Mouse (Mus musculus): Measurements from ENCODE around the gene Fuom. TPM values are rescaled to one million over a fixed set of nuclear protein-coding genes. Genes with fewer than 3 reads are reported as not detected.
"Not testable (repeated sequence)": the region's sequence is repeated elsewhere in the genome, so short reads cannot be mapped to it uniquely, and the experiment has no call there.

Gene Fuom
- 28.6 and 29.6 TPM in 2 replicates for polyA plus RNA-seq (2014; fragmentation: Nextera tagmentation; extraction: Ambion mirVana)

- Histone ChIP-seq H3K4me3 (ENCODE audit: low read depth, low read length) (peak within 1 kb of the TSS; percentile 33), H3K4me2 (replicated peaks; ENCODE audit: low read depth, low read length) (peak within 1 kb of the TSS; percentile 76), H3K27me3 (ENCODE audit: control insufficient read depth, insufficient read depth, low read length) (no peaks in the 10 kb centered on the region), H3K9me3 (ENCODE audit: control insufficient read depth, low read depth, low read length) (no peaks in the 10 kb centered on the region), H3K9ac (replicated peaks; ENCODE audit: low read depth, low read length) (peak within 1 kb of the TSS; percentile 25; the same call in 1 of the 2 replicates), H3K36me3 (ENCODE audit: control insufficient read depth, insufficient read depth, low read length) (peaks cover 11% of the 10 kb centered on the region; the same call in 1 of the 2 replicates), H3K27ac (ENCODE audit: low read length) (no peak within 1 kb of the TSS), H3K4me1 (ENCODE audit: control insufficient read depth, insufficient read depth, low read length) (no peaks in the 10 kb centered on the region)
- 1% methylated on average over 30 of the region's 30 CpGs for WGBS
- peak; percentile 92 for ATAC-seq (ENCODE audit: insufficient number of reproducible peaks, insufficient read depth, low FRiP score, low read depth)
Measured at GRCm38 (mm10) chr7:140101993-140102860, at the start of gene Fuom. TSS of gene Fuom (minus strand) at chr7:140102441.

- H3K9me3 ChIP-seq (ENCODE audit: control insufficient read depth, low read depth, low read length), result no peaks in the 10 kb centered on the region
- whole genome bisulfite sequencing, result 88% methylated on average over 4 of the region's 4 CpGs
- ATAC-seq (ENCODE audit: insufficient number of reproducible peaks, insufficient read depth, low FRiP score, low read depth), result no peak
- H3K9ac ChIP-seq (replicated peaks; ENCODE audit: low read depth, low read length), result no peak overlapping the region
- no peaks in the 10 kb centered on the region; the same call in 1 of the 2 replicates for H3K36me3 ChIP-seq (ENCODE audit: control insufficient read depth, insufficient read depth, low read length)
- no peaks in the 10 kb centered on the region for H3K4me1 ChIP-seq (ENCODE audit: control insufficient read depth, insufficient read depth, low read length)
- H3K27ac ChIP-seq (ENCODE audit: low read length), result no peak overlapping the region
- H3K4me2 ChIP-seq (replicated peaks; ENCODE audit: low read depth, low read length), result no peak overlapping the region
- H3K4me3 ChIP-seq (ENCODE audit: low read depth, low read length), result no peak overlapping the region
- no peaks in the 10 kb centered on the region for H3K27me3 ChIP-seq (ENCODE audit: control insufficient read depth, insufficient read depth, low read length)
Measured at GRCm38 (mm10) chr7:140144550-140144949, 42.3 kb upstream of the Fuom start.

- WGBS, result 6% methylated on average over 14 of the region's 14 CpGs
- no peak overlapping the region for H3K9ac ChIP-seq (replicated peaks; ENCODE audit: low read depth, low read length)
- ATAC-seq (ENCODE audit: insufficient number of reproducible peaks, insufficient read depth, low FRiP score, low read depth), result no peak
Measured at GRCm38 (mm10) chr7:140141350-140141749, 39.1 kb upstream of the Fuom start.

GRCm38 (mm10) chr7:140138021-140138310 is 35.7 kb upstream of the Fuom start:
- Histone ChIP-seq H3K27me3 (ENCODE audit: control insufficient read depth, insufficient read depth, low read length) (no peaks in the 10 kb centered on the region), H3K9me3 (ENCODE audit: control insufficient read depth, low read depth, low read length) (no peaks in the 10 kb centered on the region), H3K36me3 (ENCODE audit: control insufficient read depth, insufficient read depth, low read length) (no peaks in the 10 kb centered on the region), H3K9ac (replicated peaks; ENCODE audit: low read depth, low read length) (peak overlapping the region; percentile 81), H3K4me3 (ENCODE audit: low read depth, low read length) (peak overlapping the region; percentile 66), H3K4me2 (replicated peaks; ENCODE audit: low read depth, low read length) (peak overlapping the region; percentile 95), H3K27ac (ENCODE audit: low read length) (peak overlapping the region; percentile 44; the same call in 1 of the 2 replicates), H3K4me1 (ENCODE audit: control insufficient read depth, insufficient read depth, low read length) (peaks cover 4% of the 10 kb centered on the region)
- 2% methylated on average over 8 of the region's 8 CpGs for WGBS
- no peak for ATAC-seq (ENCODE audit: insufficient number of reproducible peaks, insufficient read depth, low FRiP score, low read depth)

More at GRCm38 (mm10) chr7:140141350-140141749, 39.1 kb upstream of the Fuom start:
- Histone ChIP-seq H3K4me2 (replicated peaks; ENCODE audit: low read depth, low read length) (no peak overlapping the region), H3K27me3 (ENCODE audit: control insufficient read depth, insufficient read depth, low read length) (no peaks in the 10 kb centered on the region), H3K9me3 (ENCODE audit: control insufficient read depth, low read depth, low read length) (no peaks in the 10 kb centered on the region), H3K27ac (ENCODE audit: low read length) (no peak overlapping the region), H3K4me1 (ENCODE audit: control insufficient read depth, insufficient read depth, low read length) (peaks cover 4% of the 10 kb centered on the region), H3K36me3 (ENCODE audit: control insufficient read depth, insufficient read depth, low read length) (no peaks in the 10 kb centered on the region; the same call in 1 of the 2 replicates), H3K4me3 (ENCODE audit: low read depth, low read length) (no peak overlapping the region)

- H3K27me3 ChIP-seq (ENCODE audit: control insufficient read depth, insufficient read depth, low read length), result no peaks in the 10 kb centered on the region
- H3K4me3 ChIP-seq (ENCODE audit: low read depth, low read length), result peak within 1 kb of the TSS; percentile 66
- H3K4me2 ChIP-seq (replicated peaks; ENCODE audit: low read depth, low read length), result peak within 1 kb of the TSS; percentile 95
- peaks cover 4% of the 10 kb centered on the region for H3K4me1 ChIP-seq (ENCODE audit: control insufficient read depth, insufficient read depth, low read length)
- no peaks in the 10 kb centered on the region for H3K9me3 ChIP-seq (ENCODE audit: control insufficient read depth, low read depth, low read length)
- peak within 1 kb of the TSS; percentile 81 for H3K9ac ChIP-seq (replicated peaks; ENCODE audit: low read depth, low read length)
- 2% methylated on average over 39 of the region's 39 CpGs for WGBS
- no peaks in the 10 kb centered on the region for H3K36me3 ChIP-seq (ENCODE audit: control insufficient read depth, insufficient read depth, low read length)
- peak; percentile 94 for ATAC-seq (ENCODE audit: insufficient number of reproducible peaks, insufficient read depth, low FRiP score, low read depth)
- H3K27ac ChIP-seq (ENCODE audit: low read length), result peak within 1 kb of the TSS; percentile 44
Measured at GRCm38 (mm10) chr7:140137135-140138020, 35.1 kb upstream of the Fuom start, which contains the start of gene Mtg1. TSS of gene Mtg1 (plus strand) at chr7:140137564.

GRCm38 (mm10) chr7:140135106-140135770 is 33.0 kb upstream of the Fuom start:
- H3K27me3 ChIP-seq (ENCODE audit: control insufficient read depth, insufficient read depth, low read length), result no peaks in the 10 kb centered on the region
- no peaks in the 10 kb centered on the region for H3K9me3 ChIP-seq (ENCODE audit: control insufficient read depth, low read depth, low read length)
- no peak overlapping the region for H3K27ac ChIP-seq (ENCODE audit: low read length)
- H3K9ac ChIP-seq (replicated peaks; ENCODE audit: low read depth, low read length), result no peak overlapping the region
- no peak overlapping the region for H3K4me2 ChIP-seq (replicated peaks; ENCODE audit: low read depth, low read length)
- H3K4me1 ChIP-seq (ENCODE audit: control insufficient read depth, insufficient read depth, low read length), result peaks cover 4% of the 10 kb centered on the region
- H3K4me3 ChIP-seq (ENCODE audit: low read depth, low read length), result no peak overlapping the region
- WGBS, result 83% methylated on average over 5 of the region's 5 CpGs
- ATAC-seq (ENCODE audit: insufficient number of reproducible peaks, insufficient read depth, low FRiP score, low read depth), result no peak
- peaks cover 7% of the 10 kb centered on the region; the same call in 1 of the 2 replicates for H3K36me3 ChIP-seq (ENCODE audit: control insufficient read depth, insufficient read depth, low read length)

GRCm38 (mm10) chr7:140134033-140134432 is 31.8 kb upstream of the Fuom start:
- not testable (repeated sequence) for H3K27me3 ChIP-seq (ENCODE audit: control insufficient read depth, insufficient read depth, low read length); H3K4me2 ChIP-seq (replicated peaks; ENCODE audit: low read depth, low read length); H3K4me3 ChIP-seq (ENCODE audit: low read depth, low read length); H3K27ac ChIP-seq (ENCODE audit: low read length); H3K9ac ChIP-seq (replicated peaks; ENCODE audit: low read depth, low read length); ATAC-seq (ENCODE audit: insufficient number of reproducible peaks, insufficient read depth, low FRiP score, low read depth); H3K9me3 ChIP-seq (ENCODE audit: control insufficient read depth, low read depth, low read length); H3K4me1 ChIP-seq (ENCODE audit: control insufficient read depth, insufficient read depth, low read length)
- peaks cover 16% of the 10 kb centered on the region; the same call in 1 of the 2 replicates for H3K36me3 ChIP-seq (ENCODE audit: control insufficient read depth, insufficient read depth, low read length)
- WGBS, result 91% methylated on average over 5 of the region's 7 CpGs

GRCm38 (mm10) chr7:140132184-140132583 is 29.9 kb upstream of the Fuom start:
- not testable (repeated sequence) for H3K4me2 ChIP-seq (replicated peaks; ENCODE audit: low read depth, low read length); H3K4me3 ChIP-seq (ENCODE audit: low read depth, low read length); H3K27ac ChIP-seq (ENCODE audit: low read length); H3K9ac ChIP-seq (replicated peaks; ENCODE audit: low read depth, low read length); H3K4me1 ChIP-seq (ENCODE audit: control insufficient read depth, insufficient read depth, low read length); ATAC-seq (ENCODE audit: insufficient number of reproducible peaks, insufficient read depth, low FRiP score, low read depth); H3K27me3 ChIP-seq (ENCODE audit: control insufficient read depth, insufficient read depth, low read length); H3K9me3 ChIP-seq (ENCODE audit: control insufficient read depth, low read depth, low read length)
- 90% methylated on average over 7 of the region's 7 CpGs for WGBS
- H3K36me3 ChIP-seq (ENCODE audit: control insufficient read depth, insufficient read depth, low read length), result peaks cover 16% of the 10 kb centered on the region; the same call in 1 of the 2 replicates

All from stomach, embryonic 14.5 days (tissue).